In the genomic region with DNA sequence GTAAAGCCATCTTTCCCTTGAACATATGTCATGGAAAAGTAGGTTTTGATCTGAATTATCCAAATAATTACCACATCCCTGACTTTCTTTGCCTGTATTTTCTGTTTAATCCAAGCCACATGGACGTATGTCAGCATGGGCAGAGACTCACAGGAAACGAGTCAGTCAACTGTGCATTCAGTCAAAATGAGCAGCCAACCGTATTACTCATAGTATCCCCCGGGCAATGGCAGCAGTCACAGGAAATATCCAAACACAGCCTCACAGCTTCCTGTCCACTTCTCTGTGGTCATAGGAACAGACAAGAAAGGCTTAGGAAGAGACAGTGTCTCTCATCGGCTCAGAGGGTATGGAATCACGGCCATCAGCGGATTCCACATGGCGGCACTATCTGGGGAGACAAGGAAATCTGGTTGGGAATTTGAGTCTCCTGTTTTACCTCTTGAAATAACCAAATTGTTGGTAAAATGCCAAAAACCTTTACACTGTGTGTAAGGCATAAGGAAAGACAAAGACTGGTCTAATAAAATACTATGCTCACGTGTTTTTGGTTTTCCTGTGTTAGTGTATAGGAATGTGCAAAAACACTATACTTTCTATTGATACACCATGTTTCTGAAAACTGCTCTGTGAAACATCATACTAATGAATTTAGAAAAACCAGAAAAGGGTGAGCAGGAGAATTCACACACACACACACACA, we compare ENCODE assay signal across 11 mouse cellular contexts.
DNase-seq lines count a peak whose midpoint lies in the region; ATAC-seq and TF ChIP-seq lines count a peak whose summit lies in the region.
"Had no signal": no experiment of that assay in that cellular context is flagged by ENCODE, and none has a peak within 500 bp of the region (broad histone marks: within the 10 kb centered on the region; RNA-seq: fewer than 3 reads in every experiment).

No protein-coding gene starts in this region.

- peak; percentile 47 for DNase-seq in adipocyte (ENCODE audit: low spot score)
- peak; percentile 26 for DNase-seq in mesoderm, embryonic 11.5 days (ENCODE audit: low read depth, low spot score)
- DNase-seq in layer of hippocampus, adult 9-11 months, result no peak
- no peak for DNase-seq in cerebellum, adult 8-10 months
- DNase-seq in adrenal gland, postnatal 25 days, result no peak

- 48% methylated on average over 9 of the region's 9 CpGs for WGBS in kidney, embryonic 15.5 days
- 47% methylated on average over 9 of the region's 9 CpGs for WGBS in kidney, embryonic 14.5 days

- H3K9ac ChIP-seq in kidney, embryonic 15.5 days, result no peak overlapping the region
- H3K9ac ChIP-seq in kidney, embryonic 14.5 days (ENCODE audit: low read depth, low read length), result no peak overlapping the region
- H3K9ac ChIP-seq: neural tube, embryonic 13.5 days had no signal

- H3K9me3 ChIP-seq in kidney, embryonic 15.5 days (replicated peaks), result no peaks in the 10 kb centered on the region
- H3K9me3 ChIP-seq in kidney, embryonic 14.5 days (ENCODE audit: control insufficient read depth, low read length), result no peaks in the 10 kb centered on the region
- H3K9me3 ChIP-seq: neural tube, embryonic 13.5 days had no signal

- peak overlapping the region; percentile 78; the same call in 1 of the 2 replicates for H3K27ac ChIP-seq in kidney, embryonic 15.5 days
- no peak overlapping the region for H3K27ac ChIP-seq in kidney, embryonic 14.5 days (ENCODE audit: low read depth, low read length)
- peak overlapping the region; percentile 93 for H3K27ac ChIP-seq in embryonic fibroblast, embryonic 13.5 days (ENCODE audit: insufficient read depth, low read length)
- H3K27ac ChIP-seq: layer of hippocampus, adult 2 months; neural tube, embryonic 13.5 days had no signal

- H3K4me2 ChIP-seq in kidney, embryonic 15.5 days, result 0 out of 2 replicates have a peak overlapping the region, but pooled peaks have one; percentile 5
- H3K4me2 ChIP-seq in kidney, embryonic 14.5 days (replicated peaks; ENCODE audit: low read depth, low read length), result no peak overlapping the region
- H3K4me2 ChIP-seq: neural tube, embryonic 13.5 days had no signal

- TF ChIP-seq POLR2A in embryonic fibroblast, embryonic 13.5 days (IDR thresholded peaks at IDR 0.05; ENCODE audit: low read depth, low read length), result peak; percentile 43; the same call in 1 of the 2 replicates

- no peak for ATAC-seq in kidney, embryonic 15.5 days (replicated peaks; ENCODE audit: low FRiP score)
- no peak for ATAC-seq in kidney, embryonic 14.5 days (ENCODE audit: low FRiP score, low TSS enrichment)

- H3K27me3 ChIP-seq in kidney, embryonic 15.5 days, result no peaks in the 10 kb centered on the region
- H3K27me3 ChIP-seq in kidney, embryonic 14.5 days (ENCODE audit: control insufficient read depth, insufficient read depth, low read length), result no peaks in the 10 kb centered on the region
- H3K27me3 ChIP-seq: neural tube, embryonic 13.5 days had no signal

- H3K36me3 ChIP-seq in kidney, embryonic 15.5 days, result no peaks in the 10 kb centered on the region
- H3K36me3 ChIP-seq in kidney, embryonic 14.5 days (ENCODE audit: control insufficient read depth, insufficient read depth, low read length), result no peaks in the 10 kb centered on the region
- H3K36me3 ChIP-seq: neural tube, embryonic 13.5 days had no signal

- no peak for TF ChIP-seq CTCF in embryonic fibroblast, embryonic 13.5 days (IDR thresholded peaks at IDR 0.05; ENCODE audit: borderline replicate concordance, insufficient read depth, low read length)

- peaks cover 18% of the 10 kb centered on the region for H3K4me1 ChIP-seq in kidney, embryonic 15.5 days
- H3K4me1 ChIP-seq in kidney, embryonic 14.5 days (ENCODE audit: control insufficient read depth, insufficient read depth, low read length), result peaks cover 6% of the 10 kb centered on the region
- peaks cover 5% of the 10 kb centered on the region; the same call in 1 of the 2 replicates for H3K4me1 ChIP-seq in embryonic fibroblast, embryonic 13.5 days (ENCODE audit: control insufficient read depth, insufficient read depth, low read length)

- H3K4me3 ChIP-seq in kidney, embryonic 15.5 days (replicated peaks), result no peak overlapping the region
- H3K4me3 ChIP-seq in kidney, embryonic 14.5 days (ENCODE audit: low read length), result no peak overlapping the region
- no peak overlapping the region for H3K4me3 ChIP-seq in embryonic fibroblast, embryonic 13.5 days (ENCODE audit: insufficient read depth, low read length)
- H3K4me3 ChIP-seq: erythroblast, embryonic 14.5 days; layer of hippocampus, adult 2 months; neural tube, embryonic 13.5 days had no signal

Comparison
In these comparisons a context has a peak if more than half of its experiments do, and no peak if none do; other contexts are left out.
1. DNase-seq: peak in adipocyte (single experiment) and mesoderm, embryonic 11.5 days (single experiment); none in layer of hippocampus, adult 9-11 months (single experiment), cerebellum, adult 8-10 months (single experiment) and adrenal gland, postnatal 25 days (single experiment).